Comparison of ENCODE assay signal across 16 mouse cellular contexts in the genomic region with DNA sequence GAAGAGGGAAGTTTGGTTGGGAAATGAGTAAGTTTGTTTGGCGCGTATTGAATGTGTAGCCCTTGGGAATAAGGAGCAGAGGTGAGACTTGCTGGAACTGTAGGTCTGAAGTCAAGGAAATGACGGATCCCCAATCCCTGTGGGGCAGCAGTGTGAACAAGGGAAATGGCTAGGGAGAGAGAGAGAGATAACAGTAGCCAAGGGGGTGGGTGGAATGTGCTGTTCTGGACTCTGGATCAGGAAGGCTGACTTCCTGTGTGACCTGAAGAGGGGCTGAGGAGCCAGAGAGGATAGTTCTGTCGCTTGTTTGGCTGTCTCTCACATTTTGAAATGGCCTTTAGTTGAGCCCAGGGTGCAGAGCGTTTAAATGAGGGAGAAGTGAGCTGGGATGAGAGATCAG. TPM values are rescaled to one million over a fixed set of nuclear protein-coding genes. Genes with fewer than 3 reads are reported as not detected.
DNase-seq lines count a peak whose midpoint lies in the region; ATAC-seq and TF ChIP-seq lines count a peak whose summit lies in the region.
"Had no signal": no experiment of that assay in that cellular context is flagged by ENCODE, and none has a peak within 500 bp of the region (broad histone marks: within the 10 kb centered on the region; RNA-seq: fewer than 3 reads in every experiment).

No protein-coding gene starts in this region.

- H3K4me3 ChIP-seq in intestine, postnatal 0 days (ENCODE audit: low read depth, low read length) = no peak overlapping the region
- H3K4me3 ChIP-seq in intestine, embryonic 15.5 days (replicated peaks) = no peak overlapping the region
- peak overlapping the region; percentile 0; the same call in 1 of the 2 replicates for H3K4me3 ChIP-seq in G1E (ENCODE audit: low read depth, low read length)
- no peak overlapping the region for H3K4me3 ChIP-seq in heart, embryonic 13.5 days
- 0 out of 2 replicates have a peak overlapping the region, but pooled peaks have one; percentile 7 for H3K4me3 ChIP-seq in liver, embryonic 11.5 days (ENCODE audit: low read depth, low read length)
- no peak overlapping the region for H3K4me3 ChIP-seq in midbrain, embryonic 14.5 days (replicated peaks; ENCODE audit: low read depth, low read length)
- H3K4me3 ChIP-seq: erythroblast, embryonic 14.5 days; hindbrain, embryonic 10.5 days; lung, embryonic 15.5 days; neural tube, embryonic 15.5 days had no signal

- DNase-seq in G1E (ENCODE audit: low spot score) = no peak
- no peak for DNase-seq in liver, embryonic 11.5 days (ENCODE audit: low spot score)
- DNase-seq in midbrain, embryonic 14.5 days = no peak
- no peak for DNase-seq in urinary bladder, postnatal 25 days (ENCODE audit: low spot score)
- DNase-seq: cerebellum, adult 8-10 months; gastrocnemius, postnatal 25 days; retina, postnatal 1 day had no signal

- 71% methylated on average over 5 of the region's 5 CpGs for WGBS in intestine, postnatal 0 days
- WGBS in intestine, embryonic 15.5 days = 81% methylated on average over 5 of the region's 5 CpGs
- 61% methylated on average over 5 of the region's 5 CpGs for WGBS in heart, embryonic 13.5 days
- WGBS in liver, embryonic 11.5 days = 49% methylated on average over 5 of the region's 5 CpGs
- WGBS in midbrain, embryonic 14.5 days = 91% methylated on average over 5 of the region's 5 CpGs

- no peak for ATAC-seq in intestine, postnatal 0 days
- ATAC-seq in intestine, embryonic 15.5 days = no peak
- ATAC-seq in G1E (ENCODE audit: extremely low read depth, insufficient number of reproducible peaks, low FRiP score, poor library complexity, severe bottlenecking) = no peak
- ATAC-seq in heart, embryonic 13.5 days (ENCODE audit: extremely low read depth, insufficient number of reproducible peaks, low FRiP score, low TSS enrichment) = no peak
- ATAC-seq in liver, embryonic 11.5 days (replicated peaks; ENCODE audit: low FRiP score) = no peak
- ATAC-seq in midbrain, embryonic 14.5 days (ENCODE audit: low FRiP score, low TSS enrichment) = no peak
- ATAC-seq in activated CD4-positive, CD25-positive, alpha-beta regulatory T cell, adult 4 months = no peak
- ATAC-seq: forebrain, embryonic 16.5 days had no signal

- H3K9me3 ChIP-seq in intestine, postnatal 0 days (ENCODE audit: control insufficient read depth) = no peaks in the 10 kb centered on the region
- no peaks in the 10 kb centered on the region for H3K9me3 ChIP-seq in intestine, embryonic 15.5 days
- H3K9me3 ChIP-seq in G1E (replicated peaks) = no peaks in the 10 kb centered on the region
- no peaks in the 10 kb centered on the region for H3K9me3 ChIP-seq in heart, embryonic 13.5 days
- no peaks in the 10 kb centered on the region for H3K9me3 ChIP-seq in liver, embryonic 11.5 days (ENCODE audit: control insufficient read depth, low read length)
- H3K9me3 ChIP-seq in midbrain, embryonic 14.5 days (ENCODE audit: control insufficient read depth, low read length) = no peaks in the 10 kb centered on the region
- H3K9me3 ChIP-seq: hindbrain, embryonic 10.5 days; lung, embryonic 15.5 days; neural tube, embryonic 15.5 days had no signal

- no peak overlapping the region for H3K4me2 ChIP-seq in intestine, postnatal 0 days (replicated peaks; ENCODE audit: low read depth)
- no peak overlapping the region for H3K4me2 ChIP-seq in intestine, embryonic 15.5 days (replicated peaks)
- no peak overlapping the region for H3K4me2 ChIP-seq in heart, embryonic 13.5 days
- peak overlapping the region; percentile 34; the same call in 1 of the 2 replicates for H3K4me2 ChIP-seq in liver, embryonic 11.5 days
- no peak overlapping the region for H3K4me2 ChIP-seq in midbrain, embryonic 14.5 days (ENCODE audit: low read length)
- H3K4me2 ChIP-seq: lung, embryonic 15.5 days; neural tube, embryonic 15.5 days had no signal

- H3K4me1 ChIP-seq in intestine, postnatal 0 days (replicated peaks; ENCODE audit: control insufficient read depth, insufficient read depth, low read length) = no peaks in the 10 kb centered on the region
- H3K4me1 ChIP-seq in intestine, embryonic 15.5 days (replicated peaks) = peaks cover 4% of the 10 kb centered on the region; the same call in 1 of the 2 replicates
- H3K4me1 ChIP-seq in G1E (ENCODE audit: insufficient read depth, low read depth, low read length) = peaks cover 83% of the 10 kb centered on the region
- H3K4me1 ChIP-seq in heart, embryonic 13.5 days = peaks cover 20% of the 10 kb centered on the region
- peaks cover 38% of the 10 kb centered on the region for H3K4me1 ChIP-seq in liver, embryonic 11.5 days (replicated peaks; ENCODE audit: control insufficient read depth, insufficient read depth, low read length)
- peaks cover 5% of the 10 kb centered on the region for H3K4me1 ChIP-seq in midbrain, embryonic 14.5 days (ENCODE audit: control insufficient read depth, insufficient read depth, low read length)

- H3K9ac ChIP-seq in intestine, postnatal 0 days (ENCODE audit: low read depth, low read length) = no peak overlapping the region
- H3K9ac ChIP-seq in intestine, embryonic 15.5 days = no peak overlapping the region
- 0 out of 2 replicates have a peak overlapping the region, but pooled peaks have one; percentile 40 for H3K9ac ChIP-seq in heart, embryonic 13.5 days
- 0 out of 2 replicates have a peak overlapping the region, but pooled peaks have one; percentile 1 for H3K9ac ChIP-seq in liver, embryonic 11.5 days (ENCODE audit: low read depth, low read length)
- no peak overlapping the region for H3K9ac ChIP-seq in midbrain, embryonic 14.5 days (replicated peaks; ENCODE audit: low read length)
- H3K9ac ChIP-seq: lung, embryonic 15.5 days; neural tube, embryonic 15.5 days had no signal

- H3K27me3 ChIP-seq in intestine, postnatal 0 days (replicated peaks; ENCODE audit: control insufficient read depth, insufficient read depth, low read length) = no peaks in the 10 kb centered on the region
- no peaks in the 10 kb centered on the region for H3K27me3 ChIP-seq in intestine, embryonic 15.5 days (replicated peaks)
- no peaks in the 10 kb centered on the region for H3K27me3 ChIP-seq in G1E (ENCODE audit: insufficient read depth, low read length)
- H3K27me3 ChIP-seq in heart, embryonic 13.5 days (replicated peaks) = no peaks in the 10 kb centered on the region
- no peaks in the 10 kb centered on the region for H3K27me3 ChIP-seq in liver, embryonic 11.5 days (replicated peaks; ENCODE audit: control insufficient read depth, insufficient read depth, low read length)
- H3K27me3 ChIP-seq in midbrain, embryonic 14.5 days (ENCODE audit: control insufficient read depth, insufficient read depth, low read length) = no peaks in the 10 kb centered on the region
- H3K27me3 ChIP-seq: lung, embryonic 15.5 days; neural tube, embryonic 15.5 days had no signal

- TF ChIP-seq CTCF in intestine, postnatal 0 days (IDR thresholded peaks at IDR 0.05; ENCODE audit: low read depth) = no peak
- TF ChIP-seq CTCF in G1E (IDR thresholded peaks at IDR 0.05; ENCODE audit: low read depth, low read length) = no peak

- peaks cover 44% of the 10 kb centered on the region for H3K36me3 ChIP-seq in intestine, postnatal 0 days (ENCODE audit: control insufficient read depth, insufficient read depth)
- peaks cover 16% of the 10 kb centered on the region; the same call in 1 of the 2 replicates for H3K36me3 ChIP-seq in intestine, embryonic 15.5 days
- peaks cover 90% of the 10 kb centered on the region for H3K36me3 ChIP-seq in G1E (replicated peaks)
- H3K36me3 ChIP-seq in heart, embryonic 13.5 days = peaks cover 60% of the 10 kb centered on the region
- H3K36me3 ChIP-seq in liver, embryonic 11.5 days (ENCODE audit: control insufficient read depth, insufficient read depth, low read length) = peaks cover 27% of the 10 kb centered on the region
- peaks cover 55% of the 10 kb centered on the region for H3K36me3 ChIP-seq in midbrain, embryonic 14.5 days (ENCODE audit: control insufficient read depth, insufficient read depth, low read length)

- H3K27ac ChIP-seq in intestine, postnatal 0 days (ENCODE audit: low read depth, low read length) = peak overlapping the region; percentile 21; the same call in 1 of the 2 replicates
- no peak overlapping the region for H3K27ac ChIP-seq in intestine, embryonic 15.5 days
- peak overlapping the region; percentile 42; the same call in 1 of the 2 replicates for H3K27ac ChIP-seq in heart, embryonic 13.5 days (replicated peaks)
- no peak overlapping the region; the same call in 1 of the 2 replicates for H3K27ac ChIP-seq in liver, embryonic 11.5 days (ENCODE audit: low read depth, low read length)
- no peak overlapping the region for H3K27ac ChIP-seq in midbrain, embryonic 14.5 days (replicated peaks; ENCODE audit: low read depth, low read length)
- H3K27ac ChIP-seq: hindbrain, embryonic 10.5 days; lung, embryonic 15.5 days; neural tube, embryonic 15.5 days had no signal

RNA-seq across cellular contexts. Expression of a gene that starts 6.6 kb away (rescaled TPM):
- 10.4 and 11.5 TPM in 2 replicates for polyA plus RNA-seq in intestine, postnatal 0 days (2015; fragmentation: Nextera tagmentation; extraction: Ambion mirVana)
- polyA plus RNA-seq in intestine, embryonic 15.5 days (2015; fragmentation: Nextera tagmentation; extraction: Ambion mirVana) = 13.6 TPM in 2 replicates
- total RNA-seq in G1E (2014; fragmentation: Nextera tagmentation) (21.5 and 31.5 TPM in 2 replicates), G1E (2017) (20.7 and 22.5 TPM in 2 replicates)
- polyA plus RNA-seq in G1E (2012) = 7.6 and 9.7 TPM in 2 replicates
- polyA plus RNA-seq in heart, embryonic 13.5 days (2015; fragmentation: Nextera tagmentation; extraction: Ambion mirVana) = 10.3 and 10.4 TPM in 2 replicates
- 21.2 and 24.2 TPM in 2 replicates for polyA plus RNA-seq in liver, embryonic 11.5 days (2014; fragmentation: Nextera tagmentation; extraction: Ambion mirVana)
- 11.4 and 13.4 TPM in 2 replicates for polyA plus RNA-seq in midbrain, embryonic 14.5 days (2014; fragmentation: Nextera tagmentation; extraction: Ambion mirVana)
- 10 to 100 TPM; 14.2 to 18.5 TPM for polyA plus RNA-seq in activated CD4-positive, CD25-positive, alpha-beta regulatory T cell, adult 4 months (2017; shearing (Covaris generic))

RNA-seq across cellular contexts. Expression of a gene that starts 42.0 kb away (rescaled TPM):
- polyA plus RNA-seq in intestine, postnatal 0 days (2015; fragmentation: Nextera tagmentation; extraction: Ambion mirVana) = 19.9 and 22.7 TPM in 2 replicates
- 32.0 and 36.6 TPM in 2 replicates for polyA plus RNA-seq in intestine, embryonic 15.5 days (2015; fragmentation: Nextera tagmentation; extraction: Ambion mirVana)
- 27.1 and 47.2 TPM in 2 replicates for total RNA-seq in G1E (2014; fragmentation: Nextera tagmentation)
- 29.2 and 33.5 TPM in 2 replicates for total RNA-seq in G1E (2017)
- polyA plus RNA-seq in G1E (2012) = 14.1 and 17.8 TPM in 2 replicates
- 21.1 and 25.1 TPM in 2 replicates for polyA plus RNA-seq in heart, embryonic 13.5 days (2015; fragmentation: Nextera tagmentation; extraction: Ambion mirVana)
- polyA plus RNA-seq in liver, embryonic 11.5 days (2014; fragmentation: Nextera tagmentation; extraction: Ambion mirVana) = 43.5 and 49.2 TPM in 2 replicates
- 57.3 and 59.1 TPM in 2 replicates for polyA plus RNA-seq in midbrain, embryonic 14.5 days (2014; fragmentation: Nextera tagmentation; extraction: Ambion mirVana)
- 1 to 10 TPM; 4.4 to 6.2 TPM for polyA plus RNA-seq in activated CD4-positive, CD25-positive, alpha-beta regulatory T cell, adult 4 months (2017; shearing (Covaris generic))

RNA-seq across cellular contexts. Expression of a gene that starts 42.5 kb away (rescaled TPM):
- 58.8 and 59.4 TPM in 2 replicates for polyA plus RNA-seq in intestine, postnatal 0 days (2015; fragmentation: Nextera tagmentation; extraction: Ambion mirVana)
- polyA plus RNA-seq in intestine, embryonic 15.5 days (2015; fragmentation: Nextera tagmentation; extraction: Ambion mirVana) = 43.3 and 47.7 TPM in 2 replicates
- total RNA-seq in G1E (2014; fragmentation: Nextera tagmentation) = 8.4 and 13.8 TPM in 2 replicates
- 12.7 and 18.4 TPM in 2 replicates for total RNA-seq in G1E (2017)
- polyA plus RNA-seq in G1E (2012) = 25.6 and 32.1 TPM in 2 replicates
- polyA plus RNA-seq in heart, embryonic 13.5 days (2015; fragmentation: Nextera tagmentation; extraction: Ambion mirVana) = 45.8 and 46.6 TPM in 2 replicates
- polyA plus RNA-seq in liver, embryonic 11.5 days (2014; fragmentation: Nextera tagmentation; extraction: Ambion mirVana) = 25.5 and 26.2 TPM in 2 replicates
- polyA plus RNA-seq in midbrain, embryonic 14.5 days (2014; fragmentation: Nextera tagmentation; extraction: Ambion mirVana) = 85.1 and 110 TPM in 2 replicates
- polyA plus RNA-seq in activated CD4-positive, CD25-positive, alpha-beta regulatory T cell, adult 4 months (2017; shearing (Covaris generic)) = 1 to 10 TPM; 3.9 to 8.0 TPM

RNA-seq across cellular contexts. Expression of a gene that starts 53.5 kb away (rescaled TPM):
- polyA plus RNA-seq in intestine, postnatal 0 days (2015; fragmentation: Nextera tagmentation; extraction: Ambion mirVana) = 0.17 and 0.24 TPM in 2 replicates
- polyA plus RNA-seq in intestine, embryonic 15.5 days (2015; fragmentation: Nextera tagmentation; extraction: Ambion mirVana) = 0.54 and 0.57 TPM in 2 replicates
- total RNA-seq in G1E (2014; fragmentation: Nextera tagmentation) = not detected in 2 replicates
- 0.06 and 0.33 TPM in 2 replicates for total RNA-seq in G1E (2017)
- not detected in 2 replicates for polyA plus RNA-seq in G1E (2012)
- 0.15 TPM in 1 of 2 replicates, not detected in the other for polyA plus RNA-seq in heart, embryonic 13.5 days (2015; fragmentation: Nextera tagmentation; extraction: Ambion mirVana)
- polyA plus RNA-seq in liver, embryonic 11.5 days (2014; fragmentation: Nextera tagmentation; extraction: Ambion mirVana) = 0.18 and 0.23 TPM in 2 replicates
- polyA plus RNA-seq in midbrain, embryonic 14.5 days (2014; fragmentation: Nextera tagmentation; extraction: Ambion mirVana) = 16.9 and 18.5 TPM in 2 replicates
- polyA plus RNA-seq in activated CD4-positive, CD25-positive, alpha-beta regulatory T cell, adult 4 months (2017; shearing (Covaris generic)) = under 1 TPM; 0.17 to 0.20 TPM
- polyA plus RNA-seq: erythroblast, embryonic 14.5 days had no signal

Comparison
In these comparisons a context has a peak if more than half of its experiments do, and no peak if none do; other contexts are left out.
1. H3K27ac ChIP-seq: peak in intestine, postnatal 0 days (single experiment) and heart, embryonic 13.5 days (single experiment); none in intestine, embryonic 15.5 days (single experiment), liver, embryonic 11.5 days (single experiment) and midbrain, embryonic 14.5 days (single experiment).
2. H3K4me3 ChIP-seq: peak in G1E (single experiment) and liver, embryonic 11.5 days (single experiment); none in intestine, postnatal 0 days (single experiment), intestine, embryonic 15.5 days (single experiment), heart, embryonic 13.5 days (single experiment) and midbrain, embryonic 14.5 days (single experiment).
3. H3K9ac ChIP-seq: peak in heart, embryonic 13.5 days (single experiment) and liver, embryonic 11.5 days (single experiment); none in intestine, postnatal 0 days (single experiment), intestine, embryonic 15.5 days (single experiment) and midbrain, embryonic 14.5 days (single experiment).